Mouse (Mus musculus) cortical plate, adult 2 months (tissue): ENCODE data around the gene Phox2b. TPM values are rescaled to one million over a fixed set of nuclear protein-coding genes. Genes with fewer than 3 reads are reported as not detected.

Source experiments
- H3K27ac ChIP-seq: fragments of 200-500 bp; 2 replicates; pipeline ENCODE4 v1.5.1; 2012; ENCODE audit warnings: low read length, control low read depth, inconsistent platforms; ENCODE audit not compliant: insufficient read depth
- H3K4me1 ChIP-seq: fragments of 200-500 bp; 2 replicates; pipeline ENCODE4 v1.6.1; 2011; ENCODE audit warnings: low read length; ENCODE audit not compliant: control insufficient read depth, insufficient read depth
- H3K4me3 ChIP-seq: fragments of 200-500 bp; 2 replicates; pipeline ENCODE4 v1.5.1; 2011; ENCODE audit warnings: mild to moderate bottlenecking, low read length, control low read depth; ENCODE audit not compliant: insufficient read depth
- CTCF ChIP-seq: fragments of 200-500 bp; IDR thresholded peaks from 2 replicates; pipeline ENCODE4 v1.5.1; 2011; ENCODE audit warnings: mild to moderate bottlenecking, control low read depth, low read length; ENCODE audit not compliant: insufficient read depth; ENCODE audit errors: extremely low read depth
- POLR2A ChIP-seq: fragments of 200-500 bp; IDR thresholded peaks from 2 replicates; pipeline ENCODE4 v1.6.1; 2011; ENCODE audit warnings: mild to moderate bottlenecking, low read length, control low read depth; ENCODE audit not compliant: insufficient read depth; ENCODE audit errors: extremely low read depth
- polyA plus RNA-seq: library from polyadenylated mRNA; depleted of rRNA; stranded (reverse); fragments of >200 nt; gene quantifications from 2 replicates; pipeline ENCODE4 v1.2.3, GENCODE M21; 2012; rRNA removed

Gene Phox2b
- polyA plus RNA-seq, 1 experiment: not detected

- no peak overlapping the region for H3K4me3 ChIP-seq
- no peaks in the 10 kb centered on the region for H3K4me1 ChIP-seq
- TF ChIP-seq CTCF (no peak), POLR2A (no peak)
- H3K27ac ChIP-seq: no peak overlapping the region
Observed at GRCm38 (mm10) chr5:67091766-67092165, 7.3 kb downstream of the Phox2b start.

DNA sequence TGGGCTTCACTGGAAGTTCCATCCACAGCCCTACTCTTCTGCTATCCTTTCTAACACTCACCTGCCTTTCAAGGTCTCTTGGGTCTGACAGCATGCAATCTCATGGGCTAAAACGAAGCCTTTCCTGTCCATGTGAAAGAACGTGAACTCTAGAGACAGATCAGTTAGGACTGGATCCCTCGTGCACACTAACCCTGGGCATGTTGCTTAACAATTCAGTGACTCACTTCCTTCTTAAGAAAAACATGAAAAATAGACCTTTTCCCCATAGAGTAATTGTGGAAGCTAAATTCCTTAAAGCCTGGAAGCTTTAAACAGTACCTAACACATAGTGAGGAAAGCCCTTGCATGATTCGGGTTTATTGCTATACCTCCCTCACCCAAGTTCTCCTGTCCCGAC, 8.2 kb downstream of the Phox2b start:
- H3K4me1 ChIP-seq: no peaks in the 10 kb centered on the region
- TF ChIP-seq CTCF (no peak), POLR2A (no peak)
- H3K27ac ChIP-seq: no peak overlapping the region
- H3K4me3 ChIP-seq: no peak overlapping the region

GRCm38 (mm10) chr5:67083117-67083516, 16.0 kb downstream of the Phox2b start:
- no peaks in the 10 kb centered on the region for H3K4me1 ChIP-seq
- no peak overlapping the region for H3K27ac ChIP-seq
- no peak for TF ChIP-seq POLR2A
- TF ChIP-seq CTCF: no peak
- no peak overlapping the region for H3K4me3 ChIP-seq

DNA sequence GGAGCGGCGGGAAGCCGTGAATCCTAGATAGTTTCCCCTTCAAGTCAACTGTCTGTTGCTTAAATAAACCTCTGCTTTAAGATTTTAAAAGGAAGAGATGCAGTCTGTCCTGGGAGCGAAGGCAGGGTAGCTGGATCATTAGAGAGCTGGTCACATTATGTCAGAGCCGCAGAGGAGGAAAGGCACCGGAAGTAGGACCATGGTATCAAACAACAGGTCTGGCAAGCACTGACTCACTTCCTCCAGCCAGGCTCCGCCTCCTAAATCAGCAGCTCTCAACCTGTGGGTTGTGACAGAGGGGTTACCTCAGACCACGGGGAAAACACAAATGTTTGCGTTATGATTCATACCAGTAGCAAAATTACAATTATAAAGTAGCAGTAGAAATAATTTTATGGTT, 35.5 kb downstream of the Phox2b start:
- Histone ChIP-seq H3K27ac (no peak overlapping the region), H3K4me1 (no peaks in the 10 kb centered on the region), H3K4me3 (no peak overlapping the region)
- TF ChIP-seq CTCF: no peak

- TF ChIP-seq POLR2A (no peak), CTCF (no peak)
- Histone ChIP-seq H3K4me1 (no peaks in the 10 kb centered on the region), H3K27ac (no peak overlapping the region), H3K4me3 (no peak overlapping the region)
Observed at GRCm38 (mm10) chr5:67060519-67060918, 38.6 kb downstream of the Phox2b start.

- Histone ChIP-seq H3K4me3 (no peak overlapping the region), H3K27ac (no peak overlapping the region)
Observed at GRCm38 (mm10) chr5:67057803-67058202, 41.3 kb downstream of the Phox2b start.

DNA sequence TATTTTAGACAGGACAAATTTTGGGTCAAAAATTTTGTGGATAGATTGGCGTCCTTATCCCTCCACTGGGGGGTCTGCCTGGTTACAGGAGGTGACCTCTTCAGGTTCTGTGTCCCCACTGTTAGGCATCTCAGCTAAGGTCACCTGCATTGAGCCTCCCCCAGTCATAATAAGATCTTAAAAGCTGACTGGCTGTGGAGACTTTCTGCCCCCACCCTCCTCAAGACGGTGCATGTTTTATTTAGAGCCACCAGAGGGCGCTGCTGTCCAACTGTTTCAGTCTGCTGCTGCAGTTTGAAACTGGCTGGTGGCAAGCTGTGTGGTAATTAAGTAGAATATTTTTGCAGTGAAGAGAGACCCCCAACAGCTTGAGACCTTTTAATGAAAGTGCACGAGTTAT, 51.1 kb downstream of the Phox2b start:
- Histone ChIP-seq H3K4me1 (no peaks in the 10 kb centered on the region), H3K27ac (no peak overlapping the region), H3K4me3 (no peak overlapping the region)
- TF ChIP-seq CTCF (peak; percentile 80), POLR2A (no peak)

More at GRCm38 (mm10) chr5:67057803-67058202, 41.3 kb downstream of the Phox2b start:
- TF ChIP-seq CTCF (peak; percentile 9; the same call in 1 of the 2 replicates), POLR2A (no peak)
- H3K4me1 ChIP-seq: no peaks in the 10 kb centered on the region

Other genes with a start within 250 kb of the Phox2b start
- 48.8 and 67.7 TPM in 2 replicates for gene Tmem33, start 161.3 kb upstream of the Phox2b start, polyA plus RNA-seq
- gene Slc30a9, start 207.7 kb upstream of the Phox2b start, polyA plus RNA-seq: 110 and 132 TPM in 2 replicates